Mouse (Mus musculus): ENCODE measurements around the gene Sh3kbp1.
A peak's percentile ranks its signal among the peaks of the same experiment; 100 is the strongest.

Sh3kbp1 gene

DNA sequence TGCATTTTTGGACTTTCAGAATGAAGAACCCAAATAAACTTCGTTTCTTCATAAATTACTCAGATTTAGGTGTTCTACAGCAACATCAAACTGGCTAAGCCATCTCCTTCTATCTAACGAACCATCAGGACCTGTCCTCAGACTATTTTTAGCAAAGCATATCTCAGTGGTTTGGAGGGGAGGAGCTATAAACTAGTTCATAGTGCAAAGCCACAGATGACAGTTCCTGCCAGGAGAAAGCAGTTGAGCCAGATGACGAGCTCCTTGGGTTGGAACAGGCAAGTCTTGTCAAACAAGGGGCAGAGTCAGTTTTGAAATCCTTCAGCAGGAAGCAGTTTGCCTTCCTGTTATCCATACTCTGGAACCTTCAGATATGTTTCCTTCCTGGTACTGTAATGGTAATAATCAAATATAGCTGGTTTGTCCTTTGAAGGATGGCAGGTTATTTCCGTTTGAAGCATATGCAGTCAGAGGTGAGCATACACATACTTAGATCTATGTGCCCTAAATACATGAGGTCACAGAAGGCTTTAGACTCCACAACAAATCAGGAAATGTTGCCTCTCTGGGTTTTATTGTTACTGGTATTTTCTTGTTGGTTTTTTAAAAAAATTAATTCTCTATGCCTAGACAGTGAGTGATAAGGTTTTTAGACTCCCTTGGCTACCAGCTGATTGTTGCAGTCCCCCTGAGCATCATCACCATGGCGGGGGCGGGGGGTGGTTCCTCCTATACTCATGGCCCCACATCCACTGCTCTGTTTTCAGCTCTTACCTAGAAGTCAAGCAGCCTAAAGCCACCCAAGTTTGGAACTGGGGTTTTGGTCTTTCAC is 282.6 kb downstream of the Sh3kbp1 start:
- no peak for ATAC-seq (ENCODE audit: insufficient number of reproducible peaks, low FRiP score, low TSS enrichment)

DNA sequence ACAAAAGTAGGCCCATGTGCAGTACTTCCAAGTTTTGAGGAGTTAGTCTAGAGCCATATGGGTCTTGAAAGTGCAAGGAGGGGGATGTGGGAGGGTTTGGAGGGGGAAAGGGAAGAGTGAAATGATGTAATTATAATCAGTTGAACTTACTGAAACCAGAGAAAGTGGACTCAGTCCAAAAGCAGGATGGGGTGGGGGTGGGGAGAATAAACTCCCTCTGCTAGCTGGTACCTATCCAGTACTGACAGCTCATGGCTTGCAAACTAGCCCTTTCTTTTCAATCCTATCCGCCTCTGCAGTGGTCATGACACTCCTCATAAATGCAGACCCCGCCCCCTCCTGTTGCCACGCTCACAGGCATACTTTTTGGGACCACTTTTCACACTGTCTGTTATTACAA is 283.5 kb downstream of the Sh3kbp1 start:
- ATAC-seq (ENCODE audit: insufficient number of reproducible peaks, low FRiP score, low TSS enrichment): no peak

DNA sequence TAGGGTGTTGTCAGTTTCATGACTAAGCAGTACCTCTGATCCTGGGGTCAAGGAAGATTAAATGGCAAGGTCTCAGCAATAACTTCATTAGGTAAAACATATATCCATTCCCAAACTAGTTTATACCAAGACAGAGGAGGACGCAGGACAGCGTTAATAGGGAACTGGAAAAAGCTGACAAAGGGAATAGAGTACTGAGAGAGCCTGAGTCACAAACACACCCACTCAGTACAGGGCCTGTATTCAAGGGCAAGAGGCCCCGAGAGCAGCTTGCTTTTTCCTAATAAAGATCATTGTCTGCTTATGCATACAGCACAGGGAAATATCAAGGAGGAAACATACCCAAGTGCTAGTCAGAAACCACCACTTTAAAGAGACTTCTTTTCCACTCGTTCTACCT is 284.5 kb downstream of the Sh3kbp1 start:
- no peak for ATAC-seq (ENCODE audit: insufficient number of reproducible peaks, low FRiP score, low TSS enrichment)

DNA sequence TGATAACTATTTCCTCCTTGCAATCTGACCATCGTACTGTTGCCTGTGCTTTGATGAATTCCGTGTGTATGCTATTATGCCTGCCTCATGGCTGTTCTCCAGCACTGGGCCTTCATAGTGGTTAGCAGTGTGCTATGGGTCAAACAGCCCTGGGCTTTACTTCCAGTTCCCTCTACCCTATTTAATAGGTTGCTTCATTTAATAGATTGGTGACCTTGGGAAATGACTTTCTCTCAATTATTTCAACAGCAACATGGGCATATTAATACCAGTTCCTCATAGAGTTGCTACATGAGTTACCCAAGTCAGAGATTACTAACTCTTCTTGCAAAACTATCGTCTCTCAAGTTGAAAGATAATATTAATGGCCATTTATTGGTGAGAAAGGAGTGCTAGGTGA is 285.0 kb downstream of the Sh3kbp1 start:
- no peak for ATAC-seq (ENCODE audit: insufficient number of reproducible peaks, low FRiP score, low TSS enrichment)

DNA sequence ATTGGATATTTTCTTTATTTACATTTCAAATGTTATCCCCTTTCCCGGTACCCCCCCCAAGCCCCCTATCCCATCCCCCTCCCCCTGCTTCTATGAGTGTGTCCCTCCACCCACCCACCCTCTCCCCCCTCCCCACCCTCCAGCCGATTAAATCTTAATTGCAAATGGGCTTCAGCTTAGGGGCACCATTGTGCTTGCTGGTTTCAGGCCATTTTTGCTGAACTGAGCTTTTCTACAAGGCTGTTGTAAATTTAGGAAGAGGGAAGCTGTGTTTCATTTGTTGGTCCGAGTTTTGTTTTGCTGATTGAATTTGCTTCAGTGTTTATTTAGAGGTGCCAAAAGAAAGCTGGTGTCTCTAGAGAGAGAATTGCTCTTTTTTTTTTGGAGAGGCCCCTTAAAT is 286.4 kb downstream of the Sh3kbp1 start:
- ATAC-seq (ENCODE audit: insufficient number of reproducible peaks, low FRiP score, low TSS enrichment): no peak

DNA sequence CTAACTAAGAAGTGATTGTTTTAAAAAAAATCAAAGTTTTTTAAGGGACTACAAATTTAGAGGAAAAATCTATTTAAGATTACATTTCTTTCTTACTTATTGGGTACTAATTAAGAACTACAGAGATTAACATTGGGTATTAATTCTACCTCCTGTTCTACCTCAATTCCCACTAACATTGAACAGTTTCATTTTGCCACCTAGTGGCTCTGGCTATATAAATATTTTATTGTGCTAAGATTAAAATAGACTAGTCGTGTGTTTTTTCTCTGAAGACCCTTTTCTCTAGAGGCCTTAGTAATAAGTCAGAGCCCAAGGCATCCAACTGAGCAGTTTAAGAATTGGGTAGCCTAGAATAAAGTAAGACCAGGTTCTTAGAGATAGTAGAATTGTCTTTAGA is 288.1 kb downstream of the Sh3kbp1 start:
- no peak for ATAC-seq (ENCODE audit: insufficient number of reproducible peaks, low FRiP score, low TSS enrichment)

DNA sequence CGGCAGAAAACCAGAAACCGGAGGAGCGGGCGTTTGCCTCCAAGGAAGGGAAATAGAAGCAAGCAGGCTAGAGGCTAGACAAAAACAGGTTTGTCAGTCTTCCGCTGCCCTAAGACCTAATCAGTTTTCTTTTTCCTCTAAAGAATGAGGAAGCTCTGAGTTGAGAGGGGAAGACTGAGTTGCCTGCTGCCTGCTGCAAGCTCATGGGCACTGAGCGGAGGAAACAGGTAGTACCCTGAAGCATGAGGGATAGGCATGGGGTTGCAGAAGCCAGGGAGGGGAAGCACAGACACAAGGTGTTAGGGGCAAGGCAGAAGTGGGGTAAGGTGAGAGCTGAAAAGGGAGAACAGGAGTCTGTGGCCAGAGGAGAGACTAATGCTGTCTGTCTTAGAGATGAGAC is 297.7 kb downstream of the Sh3kbp1 start:
- no peak for ATAC-seq (ENCODE audit: insufficient number of reproducible peaks, low FRiP score, low TSS enrichment)

DNA sequence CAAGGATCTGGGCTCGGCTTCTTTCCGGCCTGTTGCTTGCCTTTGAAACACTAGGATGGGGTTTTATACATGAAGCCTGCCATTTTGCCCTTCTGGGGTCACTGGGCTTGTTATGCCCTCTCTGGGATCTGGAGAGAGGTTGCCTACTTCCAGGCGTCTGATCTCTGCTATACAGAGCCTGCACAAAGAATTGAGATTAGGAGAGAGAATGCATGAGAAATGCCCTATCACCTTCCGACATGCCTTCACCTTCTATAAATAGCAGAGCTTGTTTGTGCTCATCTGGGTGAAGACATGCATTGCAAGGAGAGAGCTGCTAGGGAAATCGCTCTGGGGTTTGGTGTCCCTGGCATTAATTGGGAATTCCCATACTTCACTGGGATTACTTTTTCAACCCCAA is 301.1 kb downstream of the Sh3kbp1 start:
- ATAC-seq (ENCODE audit: insufficient number of reproducible peaks, low FRiP score, low TSS enrichment): no peak

DNA sequence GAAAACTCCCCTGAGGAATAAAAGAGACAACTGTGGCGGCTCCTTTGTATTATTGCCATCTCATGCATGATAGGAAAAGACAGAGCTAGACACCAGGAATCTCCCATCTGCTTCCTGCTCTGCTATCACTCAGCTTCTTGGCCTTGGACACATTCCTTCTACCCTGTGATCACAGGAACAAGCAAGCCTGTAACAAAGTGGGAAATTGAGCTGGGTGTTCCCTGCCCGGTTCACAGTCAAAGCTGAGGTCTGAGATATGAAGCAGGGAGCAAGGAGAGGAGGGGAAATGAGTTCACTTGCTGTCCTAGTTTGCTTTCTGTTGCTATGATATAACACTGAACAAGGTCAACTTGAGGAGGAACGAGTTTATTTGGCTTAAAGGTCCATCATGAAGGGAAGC is 301.8 kb downstream of the Sh3kbp1 start:
- ATAC-seq (ENCODE audit: insufficient number of reproducible peaks, low FRiP score, low TSS enrichment): no peak

DNA sequence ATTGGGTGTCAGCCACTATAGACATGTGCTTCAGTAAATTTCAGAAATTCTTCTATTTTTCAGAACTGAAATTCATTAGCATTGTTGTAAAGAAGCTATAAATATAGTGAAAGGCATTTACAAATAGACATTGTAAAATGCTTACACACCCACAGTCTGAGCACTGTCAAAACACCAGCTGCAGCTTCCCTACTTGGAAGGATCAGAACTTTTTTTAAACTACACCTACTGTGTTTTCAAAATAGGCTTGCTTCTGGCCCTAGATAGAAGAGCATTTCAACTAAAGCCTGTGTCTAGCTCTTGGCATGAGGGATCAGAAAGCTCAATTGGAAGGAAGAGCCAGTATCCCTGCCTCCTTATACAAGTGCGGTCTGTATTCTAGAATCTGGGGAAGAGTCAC is 305.0 kb downstream of the Sh3kbp1 start:
- no peak for ATAC-seq (ENCODE audit: insufficient number of reproducible peaks, low FRiP score, low TSS enrichment)

DNA sequence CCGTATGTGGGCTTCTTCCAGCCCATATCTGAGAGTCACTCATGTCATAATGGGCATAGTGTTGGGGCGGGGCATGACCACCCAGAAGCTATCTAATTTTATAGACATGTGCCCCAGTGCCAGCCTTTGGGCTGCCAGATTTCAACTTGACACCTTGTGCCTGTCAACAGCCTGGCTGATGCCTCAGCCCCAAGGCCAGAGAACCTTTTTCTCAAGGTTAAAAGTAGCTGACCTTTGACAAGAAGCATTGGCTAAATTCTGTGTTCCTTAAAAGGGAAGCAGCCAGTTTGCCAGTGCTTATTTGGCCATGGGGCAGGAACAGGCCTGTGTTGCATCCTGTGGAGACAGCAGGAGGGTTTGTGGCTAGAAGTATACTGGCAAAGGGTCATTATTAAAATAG is 315.5 kb downstream of the Sh3kbp1 start:
- ATAC-seq (ENCODE audit: insufficient number of reproducible peaks, low FRiP score, low TSS enrichment): no peak

DNA sequence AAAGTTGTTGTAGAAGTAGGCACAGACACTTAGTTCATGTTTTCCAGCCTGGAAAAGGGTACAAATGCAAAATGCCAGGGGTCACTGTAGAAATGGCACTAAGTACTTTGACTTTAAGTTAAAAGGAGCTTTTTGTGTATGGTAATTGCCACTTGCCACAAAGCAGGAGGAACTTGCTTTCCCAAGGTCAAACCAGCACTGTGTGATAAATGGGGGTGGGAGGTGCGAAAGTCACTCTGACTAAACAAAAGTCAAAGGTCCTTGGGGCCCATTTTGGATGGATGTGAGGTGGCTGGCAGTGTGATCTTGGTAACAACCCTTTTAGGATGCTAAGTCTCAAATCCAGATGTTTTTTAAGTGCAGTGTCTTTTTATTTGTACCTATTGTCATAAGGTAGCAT is 316.5 kb downstream of the Sh3kbp1 start:
- ATAC-seq (ENCODE audit: insufficient number of reproducible peaks, low FRiP score, low TSS enrichment): no peak

DNA sequence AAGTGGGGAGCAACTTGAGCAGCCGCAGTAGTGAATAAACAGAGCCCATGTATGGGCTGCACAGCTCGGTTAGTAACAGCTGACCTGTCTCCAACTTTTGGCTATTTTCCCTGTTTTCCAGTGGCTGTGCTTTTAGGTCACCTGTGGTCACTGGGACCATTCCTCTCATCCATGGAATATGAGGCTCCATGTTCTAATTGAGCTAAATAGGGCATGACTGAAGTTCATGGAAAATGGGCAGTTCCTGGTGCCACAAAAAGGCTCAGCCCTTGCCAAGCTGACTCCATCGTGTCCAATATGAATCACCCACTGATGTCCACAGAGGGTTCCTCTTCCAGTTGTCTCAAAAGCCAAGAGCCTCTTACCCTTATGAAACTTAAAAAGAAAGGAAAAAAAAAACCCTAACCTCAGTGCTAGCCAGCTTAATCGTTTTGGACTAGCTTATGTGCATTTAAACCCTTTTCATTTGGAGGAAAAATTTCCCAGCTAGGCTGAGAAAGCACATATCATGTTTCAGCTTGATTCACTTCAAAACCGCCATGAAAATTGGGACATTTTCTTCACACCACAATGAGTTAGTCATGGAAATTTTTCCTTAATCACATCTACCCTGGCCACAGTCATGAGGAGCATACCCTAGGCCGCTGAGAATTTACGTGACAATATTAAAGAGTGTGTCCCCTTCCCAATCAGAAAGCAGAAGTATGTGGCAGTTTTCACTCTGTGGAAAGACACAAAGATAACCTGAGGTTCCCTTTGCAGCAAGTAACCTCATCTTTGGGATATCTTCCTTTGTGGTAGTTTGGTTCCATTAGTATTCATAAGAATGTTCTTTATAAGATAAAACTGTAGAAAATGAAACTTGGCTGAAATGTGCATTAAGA is 326.7 kb downstream of the Sh3kbp1 start:
- ATAC-seq (ENCODE audit: insufficient number of reproducible peaks, low FRiP score, low TSS enrichment): no peak

DNA sequence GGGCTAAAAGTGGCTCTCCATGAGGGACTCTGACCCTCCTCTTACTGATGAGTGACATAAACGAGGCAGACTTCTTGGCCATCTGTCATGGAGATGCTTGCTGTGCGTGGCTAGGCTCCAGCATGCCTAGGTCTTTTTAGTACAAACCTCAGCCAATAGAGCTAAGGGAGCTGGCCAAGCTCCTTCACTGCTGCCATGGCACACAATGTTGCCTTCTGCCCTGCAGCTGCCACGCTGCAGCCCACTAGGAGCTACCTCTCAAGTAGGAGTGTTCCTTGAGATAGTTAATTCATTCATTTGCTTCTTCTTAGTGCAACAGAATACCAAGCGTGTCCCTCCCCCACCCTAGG is 327.3 kb downstream of the Sh3kbp1 start:
- peak; percentile 88 for ATAC-seq (ENCODE audit: insufficient number of reproducible peaks, low FRiP score, low TSS enrichment)

DNA sequence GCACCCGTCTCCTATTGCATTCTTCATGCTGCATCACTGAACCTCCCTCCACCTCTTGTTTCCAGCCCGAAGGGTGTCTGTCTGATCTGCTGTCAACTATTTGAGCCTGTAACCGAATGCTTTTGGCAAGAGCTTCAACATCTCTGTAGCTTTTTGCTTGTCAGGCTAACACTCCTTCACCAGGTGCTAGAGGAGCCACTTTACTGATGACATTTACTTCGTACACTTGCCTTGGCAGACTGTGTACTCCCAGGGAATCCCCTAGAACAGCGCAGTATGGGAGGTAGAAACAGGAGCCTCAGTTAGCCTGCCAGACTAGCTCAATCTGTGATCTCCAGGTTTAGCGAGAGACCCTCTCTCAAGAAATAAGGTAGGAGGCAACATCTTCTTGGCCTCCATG is 328.4 kb downstream of the Sh3kbp1 start:
- no peak for ATAC-seq (ENCODE audit: insufficient number of reproducible peaks, low FRiP score, low TSS enrichment)

DNA sequence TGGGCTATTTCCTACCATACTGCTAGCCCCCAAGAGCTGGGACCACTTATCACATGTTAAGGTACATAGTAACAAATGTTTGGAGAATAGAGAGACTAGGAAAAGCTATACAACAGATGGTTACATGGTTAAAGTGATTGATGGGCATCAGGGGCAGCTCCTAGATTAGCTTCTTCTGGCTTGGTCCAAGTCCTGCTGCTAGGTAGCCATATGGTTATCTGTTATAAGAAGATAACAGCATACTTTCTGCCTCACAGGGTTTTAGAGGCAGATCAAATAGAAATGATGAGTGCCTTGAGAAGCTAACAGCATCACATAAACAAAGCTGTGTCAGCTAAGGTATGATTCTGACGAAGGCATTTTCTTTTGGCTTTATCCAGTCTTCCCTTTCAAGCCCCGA is 334.3 kb downstream of the Sh3kbp1 start:
- no peak for ATAC-seq (ENCODE audit: insufficient number of reproducible peaks, low FRiP score, low TSS enrichment)

DNA sequence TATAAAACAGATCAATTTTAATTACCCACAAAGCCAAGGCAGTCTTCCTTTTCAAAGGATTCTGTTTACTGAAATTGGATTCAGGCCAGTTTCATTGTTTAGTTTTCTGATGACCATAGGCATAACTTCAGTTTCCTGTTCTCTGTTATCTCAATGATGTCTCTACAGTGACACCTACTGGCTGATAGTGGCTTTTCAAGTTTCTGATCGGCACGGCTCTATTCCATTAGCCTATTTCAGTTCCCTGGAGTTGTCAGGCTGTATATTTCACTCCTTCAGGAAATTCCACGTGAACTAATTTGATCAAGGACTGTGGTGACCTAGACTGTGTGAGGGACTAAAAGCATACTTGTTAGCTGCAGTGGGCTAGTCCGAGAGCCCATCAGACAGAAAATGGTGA is 336.2 kb downstream of the Sh3kbp1 start:
- peak; percentile 49; the same call in 1 of the 2 replicates for ATAC-seq (ENCODE audit: insufficient number of reproducible peaks, low FRiP score, low TSS enrichment)

DNA sequence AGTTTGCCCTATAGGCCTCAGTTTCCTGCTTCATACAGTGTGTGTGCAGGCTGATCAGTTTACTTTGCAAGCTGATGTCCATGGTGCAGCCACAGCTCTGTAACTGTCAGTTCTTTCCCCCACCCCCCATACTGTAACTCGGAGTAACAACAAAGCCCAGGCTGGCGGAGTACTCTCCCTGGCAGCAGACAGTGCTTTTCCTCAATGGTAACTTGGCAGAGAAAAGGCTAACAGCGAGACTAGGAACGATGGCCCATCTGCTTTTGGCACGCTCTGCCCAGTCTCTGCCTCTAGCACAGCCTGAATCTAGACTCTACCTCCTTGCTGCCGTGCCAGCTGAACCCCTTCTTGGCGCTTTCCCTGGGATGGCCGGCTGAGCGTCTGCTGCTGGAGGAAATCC is 336.9 kb downstream of the Sh3kbp1 start:
- peak; percentile 91 for ATAC-seq (ENCODE audit: insufficient number of reproducible peaks, low FRiP score, low TSS enrichment)

DNA sequence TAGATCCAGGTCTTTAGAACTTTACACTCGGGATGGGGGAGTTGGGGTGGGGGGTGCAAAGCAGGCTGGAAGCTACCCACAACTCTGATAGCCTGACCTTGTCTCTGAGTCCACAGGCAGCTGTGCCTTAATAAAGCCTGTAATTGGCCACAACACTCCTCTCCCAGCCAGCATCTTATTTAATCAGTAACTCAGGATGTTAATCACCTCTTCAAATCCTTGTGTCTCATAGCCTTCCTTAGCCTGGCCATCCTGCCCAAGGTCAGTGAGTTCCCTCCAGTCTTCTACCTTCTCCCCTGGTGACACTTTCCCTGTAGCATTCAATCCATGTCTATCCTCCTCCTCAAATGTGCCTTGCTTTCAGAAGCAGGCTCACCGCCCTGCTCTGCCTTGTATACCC is 342.0 kb downstream of the Sh3kbp1 start:
- ATAC-seq (ENCODE audit: insufficient number of reproducible peaks, low FRiP score, low TSS enrichment): no peak

DNA sequence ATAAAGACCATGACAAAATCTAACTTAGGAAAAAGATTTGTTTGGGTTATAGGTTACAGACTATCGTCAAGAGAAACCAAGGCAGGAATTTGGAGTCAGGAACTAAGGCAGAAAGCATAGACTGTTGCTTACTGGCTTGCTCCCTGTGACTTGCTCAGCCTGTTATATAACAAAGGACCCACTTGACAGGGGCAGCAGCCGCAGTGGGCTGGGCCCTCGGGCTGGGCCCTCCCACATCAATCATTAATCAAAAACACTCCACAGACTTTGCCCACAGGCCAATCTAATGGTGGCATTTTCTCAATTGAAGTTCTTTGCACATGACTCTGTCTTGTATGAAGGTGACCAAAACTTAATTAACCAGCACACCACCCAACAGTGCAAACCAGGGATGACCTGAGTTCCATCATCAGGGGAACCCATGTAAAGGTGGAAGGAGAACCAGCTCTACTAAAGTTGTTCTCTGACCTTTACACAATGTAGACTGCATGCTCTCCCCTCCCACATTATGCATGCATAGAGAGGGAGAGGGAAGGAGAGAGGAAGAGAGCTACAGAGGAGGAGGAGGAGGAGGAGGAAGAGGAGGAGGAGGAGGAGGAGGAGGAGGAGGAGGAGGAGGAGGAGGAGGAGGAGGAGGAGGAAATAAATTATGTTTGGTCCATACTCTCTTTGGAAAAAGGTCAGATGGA is 344.2 kb downstream of the Sh3kbp1 start:
- no peak for ATAC-seq (ENCODE audit: insufficient number of reproducible peaks, low FRiP score, low TSS enrichment)

DNA sequence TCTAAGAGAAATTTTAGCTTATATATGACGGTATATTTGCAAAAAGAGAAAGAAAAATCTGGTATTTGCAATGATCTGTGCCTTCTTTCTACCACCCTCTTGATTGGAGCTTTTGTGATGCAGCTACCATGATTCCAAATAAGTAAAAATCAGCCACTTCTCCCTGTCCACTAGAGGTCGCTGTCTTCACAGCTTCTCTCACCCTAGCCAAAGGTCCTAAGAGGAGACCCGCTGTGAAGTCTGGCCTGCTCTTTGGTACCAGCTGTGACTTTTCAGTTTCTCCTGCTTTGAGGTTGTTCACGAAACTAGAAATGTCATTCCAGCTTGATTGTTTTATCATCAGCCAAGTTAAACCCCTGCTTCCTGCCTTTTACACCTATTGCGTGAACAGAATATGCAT is 346.7 kb downstream of the Sh3kbp1 start:
- ATAC-seq (ENCODE audit: insufficient number of reproducible peaks, low FRiP score, low TSS enrichment): no peak
